Mouse (Mus musculus): ENCODE results near the gene Adcyap1r1. TPM values are rescaled to one million over a fixed set of nuclear protein-coding genes. Genes with fewer than 3 reads are reported as not detected.

Adcyap1r1 gene
- polyA plus RNA-seq, 1 experiment from 2014 or later, result 9.7 TPM

- ATAC-seq (replicated peaks; ENCODE audit: low FRiP score, low TSS enrichment, low read depth), result no peak
- 56% methylated on average over 1 of the region's 1 CpGs for WGBS
- no peak overlapping the region for H3K4me3 ChIP-seq (ENCODE audit: low read depth, low read length)
- no peak for DNase-seq (ENCODE audit: low spot score)
- H3K4me2 ChIP-seq (ENCODE audit: low read length), result no peak overlapping the region
- no peaks in the 10 kb centered on the region for H3K36me3 ChIP-seq (ENCODE audit: control insufficient read depth, insufficient read depth, low read length)
- H3K27me3 ChIP-seq (replicated peaks; ENCODE audit: control insufficient read depth, insufficient read depth, low read length), result peaks cover 5% of the 10 kb centered on the region
- H3K9ac ChIP-seq (ENCODE audit: low read length), result no peak overlapping the region
- H3K4me1 ChIP-seq (replicated peaks; ENCODE audit: control insufficient read depth, insufficient read depth, low read length), result peaks cover 6% of the 10 kb centered on the region; the same call in 1 of the 2 replicates
- H3K27ac ChIP-seq (ENCODE audit: low read depth), result no peak overlapping the region
- no peaks in the 10 kb centered on the region for H3K9me3 ChIP-seq (ENCODE audit: control insufficient read depth, low read length)
Measured at GRCm38 (mm10) chr6:55458156-55458555, 6.4 kb downstream of the Adcyap1r1 start.

- no peaks in the 10 kb centered on the region for H3K27me3 ChIP-seq (replicated peaks; ENCODE audit: control insufficient read depth, insufficient read depth, low read length)
- 81% methylated on average over 20 of the region's 20 CpGs for WGBS
- H3K9me3 ChIP-seq (ENCODE audit: control insufficient read depth, low read length), result no peaks in the 10 kb centered on the region
- H3K36me3 ChIP-seq (ENCODE audit: control insufficient read depth, insufficient read depth, low read length), result no peaks in the 10 kb centered on the region
- no peak for ATAC-seq (replicated peaks; ENCODE audit: low FRiP score, low TSS enrichment, low read depth)
- no peak overlapping the region for H3K4me2 ChIP-seq (ENCODE audit: low read length)
- H3K9ac ChIP-seq (ENCODE audit: low read length), result no peak overlapping the region
- DNase-seq (ENCODE audit: low spot score), result no peak
- H3K27ac ChIP-seq (ENCODE audit: low read depth), result no peak overlapping the region
- no peak overlapping the region for H3K4me3 ChIP-seq (ENCODE audit: low read depth, low read length)
- H3K4me1 ChIP-seq (replicated peaks; ENCODE audit: control insufficient read depth, insufficient read depth, low read length), result no peaks in the 10 kb centered on the region
Measured at GRCm38 (mm10) chr6:55459545-55460397, 8.0 kb downstream of the Adcyap1r1 start.

GRCm38 (mm10) chr6:55461141-55461540 lies 9.4 kb downstream of the Adcyap1r1 start:
- DNase-seq (ENCODE audit: low spot score) (no peak), ATAC-seq (replicated peaks; ENCODE audit: low FRiP score, low TSS enrichment, low read depth) (no peak)
- H3K9ac ChIP-seq (ENCODE audit: low read length), result no peak overlapping the region
- no peak overlapping the region for H3K27ac ChIP-seq (ENCODE audit: low read depth)
- WGBS, result 62% methylated on average over 5 of the region's 5 CpGs
- no peak overlapping the region for H3K4me3 ChIP-seq (ENCODE audit: low read depth, low read length)
- H3K9me3 ChIP-seq (ENCODE audit: control insufficient read depth, low read length), result no peaks in the 10 kb centered on the region
- H3K27me3 ChIP-seq (replicated peaks; ENCODE audit: control insufficient read depth, insufficient read depth, low read length), result no peaks in the 10 kb centered on the region
- no peaks in the 10 kb centered on the region for H3K36me3 ChIP-seq (ENCODE audit: control insufficient read depth, insufficient read depth, low read length)
- no peaks in the 10 kb centered on the region for H3K4me1 ChIP-seq (replicated peaks; ENCODE audit: control insufficient read depth, insufficient read depth, low read length)
- H3K4me2 ChIP-seq (ENCODE audit: low read length), result no peak overlapping the region

GRCm38 (mm10) chr6:55461678-55462077 lies 9.9 kb downstream of the Adcyap1r1 start:
- Histone ChIP-seq H3K4me1 (replicated peaks; ENCODE audit: control insufficient read depth, insufficient read depth, low read length) (no peaks in the 10 kb centered on the region), H3K9me3 (ENCODE audit: control insufficient read depth, low read length) (no peaks in the 10 kb centered on the region), H3K27me3 (replicated peaks; ENCODE audit: control insufficient read depth, insufficient read depth, low read length) (no peaks in the 10 kb centered on the region), H3K27ac (ENCODE audit: low read depth) (no peak overlapping the region), H3K4me3 (ENCODE audit: low read depth, low read length) (no peak overlapping the region), H3K36me3 (ENCODE audit: control insufficient read depth, insufficient read depth, low read length) (no peaks in the 10 kb centered on the region), H3K4me2 (ENCODE audit: low read length) (no peak overlapping the region), H3K9ac (ENCODE audit: low read length) (no peak overlapping the region)
- no peak for ATAC-seq (replicated peaks; ENCODE audit: low FRiP score, low TSS enrichment, low read depth)
- no peak for DNase-seq (ENCODE audit: low spot score)
- WGBS, result 65% methylated on average over 2 of the region's 2 CpGs

GRCm38 (mm10) chr6:55462394-55462793 lies 10.6 kb downstream of the Adcyap1r1 start:
- Histone ChIP-seq H3K4me3 (ENCODE audit: low read depth, low read length) (no peak overlapping the region), H3K27me3 (replicated peaks; ENCODE audit: control insufficient read depth, insufficient read depth, low read length) (no peaks in the 10 kb centered on the region), H3K9ac (ENCODE audit: low read length) (no peak overlapping the region), H3K4me2 (ENCODE audit: low read length) (no peak overlapping the region), H3K36me3 (ENCODE audit: control insufficient read depth, insufficient read depth, low read length) (no peaks in the 10 kb centered on the region), H3K4me1 (replicated peaks; ENCODE audit: control insufficient read depth, insufficient read depth, low read length) (no peaks in the 10 kb centered on the region), H3K9me3 (ENCODE audit: control insufficient read depth, low read length) (no peaks in the 10 kb centered on the region), H3K27ac (ENCODE audit: low read depth) (no peak overlapping the region)
- ATAC-seq (replicated peaks; ENCODE audit: low FRiP score, low TSS enrichment, low read depth) (no peak), DNase-seq (ENCODE audit: low spot score) (no peak)
- WGBS, result 89% methylated on average over 1 of the region's 1 CpGs

- WGBS, result 69% methylated on average over 7 of the region's 7 CpGs
- Histone ChIP-seq H3K27ac (ENCODE audit: low read depth) (no peak overlapping the region), H3K4me2 (ENCODE audit: low read length) (no peak overlapping the region), H3K9ac (ENCODE audit: low read length) (no peak overlapping the region), H3K4me3 (ENCODE audit: low read depth, low read length) (no peak overlapping the region), H3K4me1 (replicated peaks; ENCODE audit: control insufficient read depth, insufficient read depth, low read length) (no peaks in the 10 kb centered on the region), H3K36me3 (ENCODE audit: control insufficient read depth, insufficient read depth, low read length) (no peaks in the 10 kb centered on the region), H3K9me3 (ENCODE audit: control insufficient read depth, low read length) (no peaks in the 10 kb centered on the region), H3K27me3 (replicated peaks; ENCODE audit: control insufficient read depth, insufficient read depth, low read length) (no peaks in the 10 kb centered on the region)
- ATAC-seq (replicated peaks; ENCODE audit: low FRiP score, low TSS enrichment, low read depth), result no peak
- DNase-seq (ENCODE audit: low spot score), result no peak
Measured at GRCm38 (mm10) chr6:55463966-55464365, 12.2 kb downstream of the Adcyap1r1 start.

- ATAC-seq (replicated peaks; ENCODE audit: low FRiP score, low TSS enrichment, low read depth), result no peak
- no peak for DNase-seq (ENCODE audit: low spot score)
- H3K4me2 ChIP-seq (ENCODE audit: low read length), result no peak overlapping the region
Measured at GRCm38 (mm10) chr6:55465311-55465710, 13.5 kb downstream of the Adcyap1r1 start.

GRCm38 (mm10) chr6:55466301-55466761 lies 14.6 kb downstream of the Adcyap1r1 start:
- ATAC-seq (replicated peaks; ENCODE audit: low FRiP score, low TSS enrichment, low read depth), result no peak
- no peaks in the 10 kb centered on the region for H3K27me3 ChIP-seq (replicated peaks; ENCODE audit: control insufficient read depth, insufficient read depth, low read length)
- H3K9me3 ChIP-seq (ENCODE audit: control insufficient read depth, low read length), result no peaks in the 10 kb centered on the region
- H3K36me3 ChIP-seq (ENCODE audit: control insufficient read depth, insufficient read depth, low read length), result no peaks in the 10 kb centered on the region
- H3K4me2 ChIP-seq (ENCODE audit: low read length), result no peak overlapping the region
- H3K9ac ChIP-seq (ENCODE audit: low read length), result no peak overlapping the region
- H3K27ac ChIP-seq (ENCODE audit: low read depth), result no peak overlapping the region
- no peaks in the 10 kb centered on the region for H3K4me1 ChIP-seq (replicated peaks; ENCODE audit: control insufficient read depth, insufficient read depth, low read length)
- DNase-seq (ENCODE audit: low spot score), result no peak
- H3K4me3 ChIP-seq (ENCODE audit: low read depth, low read length), result no peak overlapping the region

More at GRCm38 (mm10) chr6:55465311-55465710, 13.5 kb downstream of the Adcyap1r1 start:
- no peaks in the 10 kb centered on the region for H3K36me3 ChIP-seq (ENCODE audit: control insufficient read depth, insufficient read depth, low read length)
- H3K9ac ChIP-seq (ENCODE audit: low read length), result no peak overlapping the region
- H3K9me3 ChIP-seq (ENCODE audit: control insufficient read depth, low read length), result no peaks in the 10 kb centered on the region
- no peak overlapping the region for H3K4me3 ChIP-seq (ENCODE audit: low read depth, low read length)
- 82% methylated on average over 4 of the region's 4 CpGs for WGBS
- H3K4me1 ChIP-seq (replicated peaks; ENCODE audit: control insufficient read depth, insufficient read depth, low read length), result no peaks in the 10 kb centered on the region
- no peak overlapping the region for H3K27ac ChIP-seq (ENCODE audit: low read depth)
- H3K27me3 ChIP-seq (replicated peaks; ENCODE audit: control insufficient read depth, insufficient read depth, low read length), result no peaks in the 10 kb centered on the region

GRCm38 (mm10) chr6:55470691-55471090 lies 18.9 kb downstream of the Adcyap1r1 start:
- Histone ChIP-seq H3K4me3 (ENCODE audit: low read depth, low read length) (no peak overlapping the region), H3K9ac (ENCODE audit: low read length) (no peak overlapping the region), H3K27me3 (replicated peaks; ENCODE audit: control insufficient read depth, insufficient read depth, low read length) (no peaks in the 10 kb centered on the region), H3K4me2 (ENCODE audit: low read length) (no peak overlapping the region), H3K4me1 (replicated peaks; ENCODE audit: control insufficient read depth, insufficient read depth, low read length) (no peaks in the 10 kb centered on the region), H3K9me3 (ENCODE audit: control insufficient read depth, low read length) (no peaks in the 10 kb centered on the region), H3K36me3 (ENCODE audit: control insufficient read depth, insufficient read depth, low read length) (no peaks in the 10 kb centered on the region), H3K27ac (ENCODE audit: low read depth) (no peak overlapping the region)
- no peak for ATAC-seq (replicated peaks; ENCODE audit: low FRiP score, low TSS enrichment, low read depth)
- no peak for DNase-seq (ENCODE audit: low spot score)
- 87% methylated on average over 5 of the region's 5 CpGs for whole genome bisulfite sequencing

Measured in intestine, embryonic 14.5 days (tissue).